Mouse (Mus musculus): Measurements from ENCODE around the gene Ppp6r3. TPM values are rescaled to one million over a fixed set of nuclear protein-coding genes. Genes with fewer than 3 reads are reported as not detected.

Gene Ppp6r3
- polyA plus RNA-seq, 1 experiment from 2014 or later, result 62.6 TPM

GRCm38 (mm10) chr19:3440667-3441066 is 134.9 kb downstream of the Ppp6r3 start:
- Histone ChIP-seq H3K4me2 (peak overlapping the region; percentile 26; the same call in 1 of the 2 replicates), H3K27me3 (0 out of 2 replicates have a peak, but pooled peaks cover 19% of the 10 kb centered on the region), H3K36me3 (no peaks in the 10 kb centered on the region), H3K9me3 (no peaks in the 10 kb centered on the region), H3K9ac (no peak overlapping the region), H3K4me3 (no peak overlapping the region), H3K27ac (peak overlapping the region; percentile 60), H3K4me1 (replicated peaks) (peaks cover 12% of the 10 kb centered on the region)
- 62% methylated on average over 5 of the region's 5 CpGs for WGBS
- ATAC-seq (ENCODE audit: low FRiP score), result peak; percentile 37

GRCm38 (mm10) chr19:3437980-3438379 is 137.6 kb downstream of the Ppp6r3 start:
- 74% methylated on average over 5 of the region's 5 CpGs for WGBS
- Histone ChIP-seq H3K36me3 (no peaks in the 10 kb centered on the region), H3K9me3 (no peaks in the 10 kb centered on the region), H3K27ac (no peak overlapping the region), H3K4me2 (no peak overlapping the region), H3K9ac (no peak overlapping the region), H3K27me3 (0 out of 2 replicates have a peak, but pooled peaks cover 15% of the 10 kb centered on the region), H3K4me3 (no peak overlapping the region), H3K4me1 (replicated peaks) (peaks cover 12% of the 10 kb centered on the region)
- no peak for ATAC-seq (ENCODE audit: low FRiP score)

- no peak overlapping the region for H3K27ac ChIP-seq
- 59% methylated on average over 9 of the region's 9 CpGs for WGBS
- no peak for ATAC-seq (ENCODE audit: low FRiP score)
Measured at GRCm38 (mm10) chr19:3436840-3437239, 138.7 kb downstream of the Ppp6r3 start.

GRCm38 (mm10) chr19:3435824-3436223 is 139.7 kb downstream of the Ppp6r3 start:
- no peak for ATAC-seq (ENCODE audit: low FRiP score)
- Histone ChIP-seq H3K9me3 (no peaks in the 10 kb centered on the region), H3K4me2 (no peak overlapping the region), H3K27me3 (0 out of 2 replicates have a peak, but pooled peaks cover 15% of the 10 kb centered on the region), H3K36me3 (no peaks in the 10 kb centered on the region), H3K4me1 (replicated peaks) (peaks cover 7% of the 10 kb centered on the region), H3K27ac (no peak overlapping the region), H3K9ac (no peak overlapping the region), H3K4me3 (no peak overlapping the region)
- WGBS, result 92% methylated on average over 3 of the region's 3 CpGs

More at GRCm38 (mm10) chr19:3436840-3437239, 138.7 kb downstream of the Ppp6r3 start:
- Histone ChIP-seq H3K36me3 (no peaks in the 10 kb centered on the region), H3K9me3 (no peaks in the 10 kb centered on the region), H3K4me2 (no peak overlapping the region), H3K4me1 (replicated peaks) (peaks cover 12% of the 10 kb centered on the region), H3K27me3 (0 out of 2 replicates have a peak, but pooled peaks cover 15% of the 10 kb centered on the region), H3K4me3 (no peak overlapping the region), H3K9ac (no peak overlapping the region)

GRCm38 (mm10) chr19:3434641-3435040 is 140.9 kb downstream of the Ppp6r3 start:
- Histone ChIP-seq H3K9me3 (no peaks in the 10 kb centered on the region), H3K4me2 (no peak overlapping the region), H3K4me1 (replicated peaks) (no peaks in the 10 kb centered on the region), H3K27me3 (0 out of 2 replicates have a peak, but pooled peaks cover 15% of the 10 kb centered on the region), H3K27ac (no peak overlapping the region), H3K4me3 (no peak overlapping the region), H3K9ac (no peak overlapping the region), H3K36me3 (no peaks in the 10 kb centered on the region)
- 42% methylated on average over 4 of the region's 4 CpGs for WGBS
- ATAC-seq (ENCODE audit: low FRiP score), result no peak

GRCm38 (mm10) chr19:3434124-3434523 is 141.4 kb downstream of the Ppp6r3 start:
- Histone ChIP-seq H3K36me3 (no peaks in the 10 kb centered on the region), H3K4me3 (no peak overlapping the region), H3K4me2 (no peak overlapping the region), H3K9me3 (no peaks in the 10 kb centered on the region), H3K27me3 (0 out of 2 replicates have a peak, but pooled peaks cover 12% of the 10 kb centered on the region), H3K9ac (no peak overlapping the region), H3K4me1 (replicated peaks) (peaks cover 5% of the 10 kb centered on the region), H3K27ac (no peak overlapping the region)
- 40% methylated on average over 4 of the region's 4 CpGs for WGBS
- no peak for ATAC-seq (ENCODE audit: low FRiP score)

- no peak for ATAC-seq (ENCODE audit: low FRiP score)
- WGBS, result 83% methylated on average over 1 of the region's 2 CpGs
- H3K9ac ChIP-seq, result no peak overlapping the region
- no peaks in the 10 kb centered on the region for H3K36me3 ChIP-seq
- peaks cover 15% of the 10 kb centered on the region for H3K4me1 ChIP-seq (replicated peaks)
- no peak overlapping the region for H3K27ac ChIP-seq
- H3K9me3 ChIP-seq, result no peaks in the 10 kb centered on the region
- H3K4me2 ChIP-seq, result no peak overlapping the region
- no peaks in the 10 kb centered on the region for H3K27me3 ChIP-seq
- H3K4me3 ChIP-seq, result no peak overlapping the region
Measured at GRCm38 (mm10) chr19:3431969-3432368, 143.6 kb downstream of the Ppp6r3 start.

GRCm38 (mm10) chr19:3431066-3431465 is 144.5 kb downstream of the Ppp6r3 start:
- H3K36me3 ChIP-seq, result no peaks in the 10 kb centered on the region
- no peaks in the 10 kb centered on the region for H3K27me3 ChIP-seq
- 0 out of 2 replicates have a peak, but pooled peaks have one; percentile 40 for ATAC-seq (ENCODE audit: low FRiP score)
- H3K27ac ChIP-seq, result no peak overlapping the region
- H3K4me2 ChIP-seq, result no peak overlapping the region
- peaks cover 15% of the 10 kb centered on the region for H3K4me1 ChIP-seq (replicated peaks)
- no peaks in the 10 kb centered on the region for H3K9me3 ChIP-seq
- WGBS, result 76% methylated on average over 7 of the region's 7 CpGs
- H3K9ac ChIP-seq, result no peak overlapping the region
- no peak overlapping the region for H3K4me3 ChIP-seq

GRCm38 (mm10) chr19:3429156-3429816 is 146.3 kb downstream of the Ppp6r3 start:
- Histone ChIP-seq H3K9ac (peak overlapping the region; percentile 39; the same call in 1 of the 2 replicates), H3K4me2 (no peak overlapping the region), H3K4me3 (no peak overlapping the region), H3K27ac (peak overlapping the region; percentile 60), H3K4me1 (replicated peaks) (peaks cover 15% of the 10 kb centered on the region), H3K9me3 (no peaks in the 10 kb centered on the region), H3K36me3 (no peaks in the 10 kb centered on the region), H3K27me3 (no peaks in the 10 kb centered on the region)
- ATAC-seq (ENCODE audit: low FRiP score), result no peak; the same call in 1 of the 2 replicates
- 42% methylated on average over 7 of the region's 7 CpGs for WGBS

GRCm38 (mm10) chr19:3428057-3428830 is 147.3 kb downstream of the Ppp6r3 start:
- WGBS, result 76% methylated on average over 15 of the region's 15 CpGs
- Histone ChIP-seq H3K4me1 (replicated peaks) (peaks cover 15% of the 10 kb centered on the region), H3K9ac (peak overlapping the region; percentile 56), H3K27me3 (no peaks in the 10 kb centered on the region), H3K9me3 (no peaks in the 10 kb centered on the region), H3K4me2 (no peak overlapping the region), H3K4me3 (no peak overlapping the region), H3K27ac (no peak overlapping the region), H3K36me3 (no peaks in the 10 kb centered on the region)
- no peak for ATAC-seq (ENCODE audit: low FRiP score)

GRCm38 (mm10) chr19:3424214-3424613 is 151.3 kb downstream of the Ppp6r3 start:
- no peaks in the 10 kb centered on the region for H3K9me3 ChIP-seq
- no peak overlapping the region for H3K4me2 ChIP-seq
- no peaks in the 10 kb centered on the region for H3K36me3 ChIP-seq
- no peak for ATAC-seq (ENCODE audit: low FRiP score)
- H3K9ac ChIP-seq, result no peak overlapping the region
- no peaks in the 10 kb centered on the region for H3K27me3 ChIP-seq
- H3K27ac ChIP-seq, result no peak overlapping the region
- peaks cover 11% of the 10 kb centered on the region for H3K4me1 ChIP-seq (replicated peaks)
- WGBS, result 83% methylated on average over 2 of the region's 2 CpGs
- H3K4me3 ChIP-seq, result no peak overlapping the region

- Histone ChIP-seq H3K36me3 (no peaks in the 10 kb centered on the region), H3K4me3 (no peak overlapping the region), H3K27ac (no peak overlapping the region), H3K27me3 (no peaks in the 10 kb centered on the region), H3K9me3 (no peaks in the 10 kb centered on the region), H3K4me2 (no peak overlapping the region), H3K4me1 (replicated peaks) (0 out of 2 replicates have a peak, but pooled peaks cover 1% of the 10 kb centered on the region), H3K9ac (no peak overlapping the region)
- WGBS, result 58% methylated on average over 4 of the region's 4 CpGs
- ATAC-seq (ENCODE audit: low FRiP score), result no peak
Measured at GRCm38 (mm10) chr19:3422981-3423380, 152.6 kb downstream of the Ppp6r3 start.
